Mouse (Mus musculus): Measurements from ENCODE around the gene Gpbp1l1.

- TF ChIP-seq CTCF (conservative IDR thresholded peaks at IDR 0.05; ENCODE audit: low read length) (no peak), POU5F1 (IDR thresholded peaks at IDR 0.05; ENCODE audit: borderline replicate concordance, low read length) (no peak)
These were observed 55.2 kb downstream of the Gpbp1l1 start for GRCm38 (mm10) chr4:116612621-116613020.
